Mouse (Mus musculus): ENCODE data around the gene Clns1a. TPM values are rescaled to one million over a fixed set of nuclear protein-coding genes. Genes with fewer than 3 reads are reported as not detected.

Gene Clns1a
- polyA plus RNA-seq, 1 experiment: 28.6 TPM

DNA sequence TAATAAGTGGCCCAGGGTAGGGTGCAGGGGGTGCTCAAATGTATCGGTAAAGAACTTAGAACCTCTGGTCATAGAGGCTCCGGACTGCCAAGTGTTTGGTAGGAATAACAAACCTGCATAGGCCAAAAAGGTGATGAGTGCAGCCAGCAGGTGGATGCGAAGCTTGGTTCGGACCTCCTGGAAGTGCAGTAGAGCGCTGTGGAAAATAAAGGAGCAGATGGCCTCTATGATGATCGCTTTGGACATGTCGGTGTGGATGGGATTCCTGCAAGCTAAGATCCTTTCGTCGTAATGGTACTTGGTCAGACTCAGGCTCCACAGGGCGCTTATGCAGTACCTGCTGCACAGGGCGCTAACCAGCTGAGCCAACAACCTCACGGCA is 40.8 kb downstream of the Clns1a start:
- H3K27me3 ChIP-seq (replicated peaks): peaks cover 3% of the 10 kb centered on the region
- no peaks in the 10 kb centered on the region for H3K9me3 ChIP-seq
- peak overlapping the region; percentile 99 for H3K4me3 ChIP-seq (replicated peaks)
- H3K4me1 ChIP-seq: peaks cover 65% of the 10 kb centered on the region
- H3K36me3 ChIP-seq (replicated peaks; ENCODE audit: low read length): no peaks in the 10 kb centered on the region
- no peak for TF ChIP-seq GATA1 (IDR thresholded peaks at IDR 0.05; ENCODE audit: borderline replicate concordance, low read length)
- TF ChIP-seq FLI1 (IDR thresholded peaks at IDR 0.05; ENCODE audit: low read length): no peak

DNA sequence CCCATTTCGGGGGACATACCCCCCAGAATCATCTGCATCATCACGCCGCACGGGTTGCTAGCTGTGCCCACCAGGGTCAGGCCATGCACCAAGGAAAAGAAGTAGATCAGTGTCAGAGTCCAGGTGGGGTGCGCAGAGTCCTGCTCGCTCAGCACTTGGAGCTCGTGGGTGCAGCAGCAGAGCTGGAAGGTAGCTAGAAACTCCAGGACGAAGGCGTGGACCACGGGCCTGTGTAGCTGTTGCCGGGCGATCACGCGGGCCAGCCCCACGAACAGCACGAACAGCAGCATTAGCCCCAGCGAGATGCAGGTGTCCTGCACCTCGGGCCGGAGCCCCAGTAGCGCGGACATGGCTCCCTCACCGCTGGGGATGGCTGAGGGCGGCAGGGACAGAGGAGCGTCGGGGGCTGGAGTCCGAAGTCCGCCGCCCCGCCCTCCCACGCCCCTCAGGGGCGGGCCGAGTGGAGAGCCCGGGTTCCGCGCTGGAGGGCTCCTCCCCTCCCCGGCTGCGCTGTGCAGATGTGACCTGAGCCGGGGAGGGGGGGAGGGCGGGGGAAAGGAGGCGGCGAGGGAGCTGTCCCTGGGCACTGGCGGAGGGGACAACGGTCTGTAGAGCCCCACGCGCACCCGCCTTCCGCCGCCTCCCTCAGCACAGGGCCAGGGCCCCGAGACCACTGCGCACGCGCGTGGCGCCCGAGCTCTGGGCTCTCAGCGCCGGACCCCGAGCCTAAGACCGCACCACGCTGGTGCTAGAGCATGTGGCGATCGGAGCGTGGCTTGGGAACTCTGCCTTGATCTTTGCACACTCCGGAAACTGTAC is 41.4 kb downstream of the Clns1a start, which contains the start of gene Aqp11:
Gene Aqp11, minus strand, starts transcription at position 652 of the 819 bp plus-strand sequence.
- no peaks in the 10 kb centered on the region for H3K9me3 ChIP-seq
- H3K4me1 ChIP-seq: peaks cover 67% of the 10 kb centered on the region
- H3K4me3 ChIP-seq (replicated peaks): peak within 1 kb of the TSS; percentile 99
- no peaks in the 10 kb centered on the region for H3K36me3 ChIP-seq (replicated peaks; ENCODE audit: low read length)
- peaks cover 3% of the 10 kb centered on the region for H3K27me3 ChIP-seq (replicated peaks)
- no peak for TF ChIP-seq GATA1 (IDR thresholded peaks at IDR 0.05; ENCODE audit: borderline replicate concordance, low read length)
- no peak for TF ChIP-seq FLI1 (IDR thresholded peaks at IDR 0.05; ENCODE audit: low read length)

DNA sequence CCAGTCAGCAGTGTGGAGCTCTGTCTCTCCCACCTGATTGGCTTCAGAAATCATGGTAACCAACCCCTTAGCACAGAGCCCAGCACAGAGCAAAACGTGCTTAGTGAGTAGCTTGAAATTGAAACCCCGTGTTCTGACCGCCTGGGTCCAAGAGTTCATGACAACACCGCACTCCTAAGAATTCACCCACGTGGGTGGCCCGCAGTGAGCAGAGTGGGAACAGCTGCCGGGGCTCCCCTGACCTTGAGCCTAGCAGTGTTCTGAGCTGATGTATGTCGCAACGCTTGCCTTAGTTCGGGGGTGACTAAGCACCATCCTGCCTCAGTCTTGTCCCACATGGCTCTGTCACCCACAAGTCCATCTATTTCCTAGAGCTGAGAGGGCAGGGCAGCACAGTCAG is 44.5 kb downstream of the Clns1a start:
- Histone ChIP-seq H3K36me3 (replicated peaks; ENCODE audit: low read length) (no peaks in the 10 kb centered on the region), H3K4me1 (peaks cover 57% of the 10 kb centered on the region), H3K27me3 (replicated peaks) (peaks cover 3% of the 10 kb centered on the region), H3K4me3 (replicated peaks) (peak overlapping the region; percentile 12), H3K9me3 (no peaks in the 10 kb centered on the region)
- TF ChIP-seq GATA1 (IDR thresholded peaks at IDR 0.05; ENCODE audit: borderline replicate concordance, low read length) (no peak), FLI1 (IDR thresholded peaks at IDR 0.05; ENCODE audit: low read length) (no peak)

DNA sequence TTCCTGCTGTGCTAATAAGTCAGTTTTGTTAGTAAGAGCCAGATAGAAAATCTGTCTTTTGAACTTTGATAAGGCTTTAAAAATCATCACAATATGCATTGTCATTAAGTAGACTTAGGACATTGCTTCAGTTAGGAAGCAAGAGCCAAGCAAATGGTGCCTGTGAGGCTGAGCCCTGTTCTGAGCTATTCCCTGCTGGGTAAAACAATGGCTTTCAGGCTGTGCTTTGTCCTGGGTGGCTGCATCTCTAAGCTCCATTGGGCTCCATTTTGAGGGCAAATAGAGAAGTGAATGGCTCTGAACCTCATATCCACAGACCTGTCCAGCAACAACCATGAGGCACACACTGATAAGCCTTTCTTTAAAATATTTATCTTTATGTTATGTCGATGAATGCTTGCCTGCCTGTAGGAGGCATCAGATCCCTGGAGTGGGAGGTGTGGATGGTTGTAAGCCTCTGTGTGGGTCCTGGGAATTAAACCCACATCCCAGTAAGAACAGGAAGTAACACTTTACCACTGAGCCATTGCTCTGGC is 45.4 kb downstream of the Clns1a start:
- H3K4me1 ChIP-seq: peaks cover 51% of the 10 kb centered on the region
- H3K9me3 ChIP-seq: no peaks in the 10 kb centered on the region
- H3K36me3 ChIP-seq (replicated peaks; ENCODE audit: low read length): no peaks in the 10 kb centered on the region
- H3K27me3 ChIP-seq (replicated peaks): peaks cover 3% of the 10 kb centered on the region
- no peak for TF ChIP-seq FLI1 (IDR thresholded peaks at IDR 0.05; ENCODE audit: low read length)
- TF ChIP-seq GATA1 (IDR thresholded peaks at IDR 0.05; ENCODE audit: borderline replicate concordance, low read length): no peak
- H3K4me3 ChIP-seq (replicated peaks): peak overlapping the region; percentile 7

DNA sequence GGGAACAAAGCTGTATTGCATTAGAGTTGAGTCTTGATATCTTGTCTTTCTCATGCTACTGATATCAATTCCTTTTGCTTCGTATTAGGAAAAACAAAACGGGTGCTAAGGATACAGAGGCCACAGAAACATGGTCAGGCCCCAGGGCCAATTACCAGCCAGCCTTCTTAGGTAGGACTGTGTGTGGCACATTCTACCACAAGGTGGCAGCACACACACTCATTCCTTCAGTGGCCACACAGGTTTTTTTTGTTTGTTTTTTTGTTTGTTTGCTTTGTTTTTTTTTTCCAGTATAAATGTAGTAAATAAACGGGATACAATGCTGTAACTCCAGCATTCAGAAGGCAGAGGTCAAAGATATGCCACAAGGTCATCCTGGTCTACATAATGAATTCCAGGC is 48.9 kb downstream of the Clns1a start:
- Histone ChIP-seq H3K4me3 (replicated peaks) (no peak overlapping the region), H3K36me3 (replicated peaks; ENCODE audit: low read length) (no peaks in the 10 kb centered on the region), H3K9me3 (no peaks in the 10 kb centered on the region), H3K27me3 (replicated peaks) (no peaks in the 10 kb centered on the region), H3K4me1 (peaks cover 56% of the 10 kb centered on the region)
- no peak for TF ChIP-seq GATA1 (IDR thresholded peaks at IDR 0.05; ENCODE audit: borderline replicate concordance, low read length)
- TF ChIP-seq FLI1 (IDR thresholded peaks at IDR 0.05; ENCODE audit: low read length): no peak

DNA sequence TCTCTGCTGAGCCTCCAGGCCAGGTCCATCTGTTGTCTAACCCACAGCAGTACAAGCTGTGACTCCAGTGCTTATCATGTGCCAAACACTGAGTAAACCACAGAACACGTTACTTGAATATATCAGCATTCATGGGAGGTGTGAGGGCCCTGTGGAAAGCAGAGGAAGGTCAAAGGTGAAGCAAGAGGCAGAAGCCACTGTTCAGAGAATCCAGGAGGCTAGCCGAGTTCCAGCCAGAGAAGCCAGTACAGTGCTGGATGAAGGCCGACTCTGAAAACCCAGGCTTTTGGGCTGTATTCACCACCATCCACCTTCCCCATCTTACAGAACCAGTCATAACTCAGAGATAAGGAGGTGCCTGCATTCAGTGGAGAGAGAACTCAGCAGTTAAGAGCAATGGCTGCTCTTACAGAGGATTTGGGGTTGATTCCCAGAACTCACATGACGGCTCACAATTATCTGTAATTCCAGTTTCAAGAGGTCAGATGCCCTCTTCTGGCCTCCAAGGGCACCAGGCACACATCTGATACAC is 50.8 kb downstream of the Clns1a start:
- Histone ChIP-seq H3K9me3 (no peaks in the 10 kb centered on the region), H3K4me1 (peaks cover 38% of the 10 kb centered on the region), H3K36me3 (replicated peaks; ENCODE audit: low read length) (no peaks in the 10 kb centered on the region), H3K4me3 (replicated peaks) (no peak overlapping the region), H3K27me3 (replicated peaks) (no peaks in the 10 kb centered on the region)
- TF ChIP-seq FLI1 (IDR thresholded peaks at IDR 0.05; ENCODE audit: low read length) (no peak), GATA1 (IDR thresholded peaks at IDR 0.05; ENCODE audit: borderline replicate concordance, low read length) (no peak)

DNA sequence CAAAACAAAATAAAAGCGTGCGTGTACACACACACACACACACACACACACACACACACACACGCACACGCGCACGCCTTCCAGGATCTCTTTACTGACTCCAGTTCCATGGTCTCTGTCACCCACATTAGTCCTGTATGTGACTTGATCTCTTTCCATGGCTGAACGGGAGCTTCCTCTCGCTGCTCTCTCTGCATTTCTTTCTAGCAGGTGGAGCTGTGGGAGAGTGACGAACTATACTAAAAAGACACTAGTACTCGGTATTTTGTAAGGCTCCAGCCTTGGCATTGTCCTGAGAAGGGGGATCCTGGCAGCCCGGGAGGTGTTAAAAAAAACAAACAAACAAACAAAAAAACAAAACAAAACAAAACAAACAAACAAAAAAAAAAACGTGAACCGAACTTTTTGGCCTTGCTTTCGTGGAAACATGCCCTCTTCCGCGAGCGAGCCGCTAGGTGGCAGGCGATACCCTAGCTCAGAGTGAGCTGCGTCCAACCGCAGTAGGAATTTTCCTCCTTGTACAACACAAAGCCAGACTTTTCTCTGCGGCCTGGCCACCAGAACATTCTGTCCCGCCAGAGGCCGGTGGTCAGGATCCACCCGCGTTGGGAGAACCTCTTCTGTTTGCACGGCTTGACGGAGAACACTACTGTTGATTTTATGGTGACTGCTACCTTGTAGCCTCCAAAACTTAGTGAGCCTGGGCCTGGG is 51.5 kb downstream of the Clns1a start:
- Histone ChIP-seq H3K36me3 (replicated peaks; ENCODE audit: low read length) (no peaks in the 10 kb centered on the region), H3K4me3 (replicated peaks) (peak overlapping the region; percentile 90), H3K9me3 (no peaks in the 10 kb centered on the region), H3K27me3 (replicated peaks) (no peaks in the 10 kb centered on the region), H3K4me1 (peaks cover 32% of the 10 kb centered on the region)
- TF ChIP-seq FLI1 (IDR thresholded peaks at IDR 0.05; ENCODE audit: low read length) (no peak), GATA1 (IDR thresholded peaks at IDR 0.05; ENCODE audit: borderline replicate concordance, low read length) (no peak)

DNA sequence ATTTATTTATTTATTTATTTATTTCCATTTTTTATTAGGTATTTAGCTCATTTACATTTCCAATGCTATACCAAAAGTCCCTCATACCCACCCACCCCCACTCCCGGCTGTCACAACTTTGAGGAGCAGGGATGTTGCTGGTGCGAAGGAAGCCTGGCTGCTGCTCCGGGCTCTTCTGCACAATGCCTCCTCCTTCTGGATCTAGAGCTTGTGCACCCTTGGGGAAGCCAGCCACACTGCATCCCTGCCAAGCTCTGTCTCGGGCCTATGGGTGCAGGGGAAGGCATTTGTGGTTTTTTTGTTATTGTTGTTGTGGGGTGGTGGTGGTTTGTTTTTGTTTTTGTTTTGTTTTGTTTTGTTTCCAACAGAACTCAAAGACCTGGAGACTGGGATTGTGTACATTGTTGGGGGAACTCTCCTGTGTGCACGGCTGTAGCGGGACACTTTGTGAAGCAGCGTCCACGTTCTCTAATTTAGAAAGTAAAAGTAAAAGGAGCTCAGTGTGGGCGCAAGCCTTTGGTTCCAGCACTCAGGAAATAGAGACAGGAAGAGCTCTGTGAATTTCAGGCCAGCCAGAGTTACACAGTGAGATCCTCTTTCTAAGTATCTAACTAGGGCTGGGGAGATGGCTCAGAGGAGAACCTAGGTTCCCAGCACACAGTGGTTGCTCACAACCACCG is 52.2 kb downstream of the Clns1a start:
- peak overlapping the region; percentile 93 for H3K4me3 ChIP-seq (replicated peaks)
- no peaks in the 10 kb centered on the region for H3K9me3 ChIP-seq
- H3K27me3 ChIP-seq (replicated peaks): no peaks in the 10 kb centered on the region
- H3K4me1 ChIP-seq: peaks cover 32% of the 10 kb centered on the region
- TF ChIP-seq FLI1 (IDR thresholded peaks at IDR 0.05; ENCODE audit: low read length): no peak
- TF ChIP-seq GATA1 (IDR thresholded peaks at IDR 0.05; ENCODE audit: borderline replicate concordance, low read length): no peak
- H3K36me3 ChIP-seq (replicated peaks; ENCODE audit: low read length): no peaks in the 10 kb centered on the region

All from megakaryocyte, embryonic 14.5 days (primary cell).